Mouse (Mus musculus) thymus, adult 2 months (tissue): Measurements from ENCODE around the gene Nek8.

Source experiments
- CTCF ChIP-seq: fragments of 200-500 bp; IDR thresholded peaks from 2 replicates; pipeline ENCODE4 v1.5.1; 2012; ENCODE audit warnings: mild to moderate bottlenecking, control low read depth, low read length, moderate library complexity, borderline replicate concordance; ENCODE audit not compliant: control insufficient read depth, poor library complexity, insufficient read depth; ENCODE audit errors: extremely low read depth
- POLR2A ChIP-seq: fragments of 200-500 bp; IDR thresholded peaks from 2 replicates; pipeline ENCODE4 v1.6.1; 2012; ENCODE audit warnings: mild to moderate bottlenecking, low read length, control low read depth, moderate library complexity; ENCODE audit not compliant: control insufficient read depth, poor library complexity, insufficient read depth; ENCODE audit errors: extremely low read depth

DNA sequence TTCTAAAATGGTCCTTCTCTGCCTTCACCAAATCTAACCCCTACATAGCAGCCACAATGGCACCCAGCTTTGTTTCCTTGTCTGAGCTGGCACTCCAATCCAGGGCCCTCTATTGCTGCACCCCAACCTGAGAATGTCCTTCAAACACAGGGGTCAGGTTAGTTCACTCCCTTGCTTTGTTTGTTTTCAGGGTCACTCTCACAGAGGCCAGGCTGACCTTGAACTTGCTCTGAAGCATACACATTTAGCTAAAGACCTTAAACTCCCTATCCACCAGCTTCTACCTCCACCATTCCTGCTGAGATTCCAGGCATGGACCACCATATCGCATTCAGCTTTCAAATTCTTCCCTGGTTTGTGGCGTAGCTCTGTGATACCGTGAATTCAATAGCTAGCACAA is 2.0 kb downstream of the Nek8 start:
- TF ChIP-seq CTCF (no peak), POLR2A (no peak)
